Mouse (Mus musculus) C2C12 (cell line): ENCODE data around the gene Cog5.

Experiments used
- CTCF ChIP-seq: IDR thresholded peaks from one replicate; pipeline ENCODE4 v1.5.1; 2011; ENCODE audit not compliant: control insufficient read depth, insufficient read depth, insufficient read length
- MAX ChIP-seq: IDR thresholded peaks from one replicate; pipeline ENCODE4 v1.6.1; 2011; ENCODE audit warnings: mild to moderate bottlenecking, control low read depth

- no peak for TF ChIP-seq CTCF
- TF ChIP-seq MAX: no peak
These were observed 309.4 kb downstream of the Cog5 start for GRCm38 (mm10) chr12:31964074-31964473.
